Mouse (Mus musculus): ENCODE results near the gene Sh3gl1. TPM values are rescaled to one million over a fixed set of nuclear protein-coding genes. Genes with fewer than 3 reads are reported as not detected.
A peak's percentile ranks its signal among the peaks of the same experiment; 100 is the strongest.
"Not testable (repeated sequence)": the region's sequence is repeated elsewhere in the genome, so short reads cannot be mapped to it uniquely, and the experiment has no call there.

Gene Sh3gl1
- polyA plus RNA-seq (2014; fragmentation: Nextera tagmentation; extraction: Ambion mirVana) = 63.6 and 70.5 TPM in 2 replicates

DNA sequence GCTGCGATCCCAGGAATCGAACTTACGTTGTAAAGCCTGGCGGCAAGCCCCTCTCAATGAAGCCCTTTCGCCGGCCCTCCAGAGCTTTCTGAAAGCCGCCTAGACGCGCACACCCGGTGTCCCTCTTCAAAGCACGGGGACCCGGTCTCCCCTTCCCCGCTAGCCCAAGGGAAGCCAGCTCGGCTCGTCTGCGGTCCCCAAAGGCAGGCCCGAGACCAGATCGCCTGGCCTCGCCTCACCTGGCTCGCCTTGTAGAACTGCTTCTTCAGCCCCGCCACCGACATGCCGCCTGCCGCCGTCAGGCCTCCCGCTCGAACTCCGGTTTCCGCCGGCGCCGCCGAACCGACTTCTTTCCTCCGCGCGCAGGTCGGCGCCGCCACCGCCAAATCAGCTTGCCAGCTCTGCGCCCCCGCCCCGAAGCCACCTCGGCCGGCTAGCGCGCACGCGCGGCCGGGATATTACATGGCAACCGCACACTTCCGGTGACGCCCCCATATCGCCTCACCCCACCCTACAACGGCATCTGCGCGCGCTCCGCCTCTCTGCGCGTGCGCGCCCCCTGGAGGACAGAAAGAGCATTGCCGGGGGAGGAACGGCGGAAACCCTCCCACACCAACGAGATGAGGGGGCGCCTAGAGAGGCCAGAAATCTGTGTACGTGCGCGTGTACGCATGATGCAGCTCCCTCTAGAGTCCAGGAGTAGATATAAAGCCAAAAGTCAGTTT, at the start of gene Sh3gl1:
Gene Sh3gl1, minus strand, starts transcription at position 460 of the 725 bp plus-strand sequence.
- Histone ChIP-seq H3K27me3 (ENCODE audit: control insufficient read depth, insufficient read depth, low read length) (no peaks in the 10 kb centered on the region), H3K4me1 (ENCODE audit: control insufficient read depth in 2 of 2, insufficient read depth in 2 of 2, low read length in 2 of 2) (peaks cover 7 to 20% of the 10 kb centered on the region in 2 experiments), H3K4me2 (ENCODE audit: low read length) (peak within 1 kb of the TSS; percentile 65), H3K27ac (replicated peaks in 1 of 2; ENCODE audit: control insufficient read depth in 1 of 2, insufficient read depth in 1 of 2, low read depth in 2 of 2, low read length in 2 of 2) (peak within 1 kb of the TSS; percentile 72 to 89), H3K4me3 (ENCODE audit: control insufficient read depth in 1 of 2, insufficient read depth in 1 of 2, low read depth in 1 of 2, low read length in 2 of 2) (peak within 1 kb of the TSS; percentile 71 to 93), H3K36me3 (ENCODE audit: control insufficient read depth, insufficient read depth, low read length) (peaks cover 22% of the 10 kb centered on the region), H3K9me3 (ENCODE audit: control insufficient read depth, low read length) (no peaks in the 10 kb centered on the region), H3K9ac (ENCODE audit: low read length) (peak within 1 kb of the TSS; percentile 96)
- WGBS = under 1% methylated on average over 74 of the region's 74 CpGs
- peak; percentile 92 for ATAC-seq (ENCODE audit: insufficient number of reproducible peaks, insufficient read depth, low FRiP score, low read depth)

DNA sequence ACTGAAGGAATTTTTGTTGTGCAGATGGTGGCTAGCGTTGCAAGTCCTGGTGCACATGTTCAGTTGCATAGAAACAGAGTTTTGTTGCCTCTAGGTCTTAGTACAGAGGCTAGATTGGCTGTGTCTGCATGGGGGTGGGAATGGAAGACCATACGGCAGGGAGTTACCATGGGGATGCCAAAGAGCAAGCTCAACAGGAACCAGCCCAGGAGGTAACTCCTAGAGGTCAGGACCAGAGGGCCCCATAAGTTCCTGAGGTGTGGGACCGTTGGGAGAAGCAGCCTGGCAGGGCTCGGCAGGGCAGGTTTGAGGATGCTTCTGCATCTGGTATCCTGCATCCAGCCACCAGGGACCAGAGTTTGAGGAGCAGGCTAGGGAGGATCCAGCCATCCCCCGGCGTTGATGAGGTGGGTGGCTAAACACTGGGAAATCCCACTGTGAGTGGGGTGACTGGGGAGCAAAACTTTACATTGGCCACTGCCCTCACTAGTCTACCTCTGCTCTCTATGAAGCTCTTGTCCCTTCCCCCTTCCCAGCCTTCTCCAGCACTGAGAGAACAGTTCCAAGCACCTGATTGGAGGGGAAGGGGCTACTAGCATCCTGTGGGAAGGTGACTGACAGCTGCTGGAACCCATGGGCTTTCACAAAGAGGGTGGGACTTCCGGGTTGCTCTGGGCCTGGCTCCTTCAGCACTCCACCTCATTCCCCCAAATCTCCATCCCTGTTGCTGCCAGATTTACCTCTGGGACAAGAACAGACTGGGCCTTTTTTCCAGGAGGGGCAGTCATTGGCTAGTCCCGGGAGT, 44.5 kb upstream of the Sh3gl1 start:
- Histone ChIP-seq H3K4me1 (ENCODE audit: control insufficient read depth in 2 of 2, insufficient read depth in 2 of 2, low read length in 2 of 2) (peaks cover 15 to 21% of the 10 kb centered on the region in 2 experiments), H3K9me3 (ENCODE audit: control insufficient read depth, low read length) (no peaks in the 10 kb centered on the region), H3K36me3 (ENCODE audit: control insufficient read depth, insufficient read depth, low read length) (peaks cover 30% of the 10 kb centered on the region), H3K27ac (replicated peaks in 1 of 2; ENCODE audit: control insufficient read depth in 1 of 2, insufficient read depth in 1 of 2, low read depth in 2 of 2, low read length in 2 of 2) (no peak overlapping the region), H3K4me2 (ENCODE audit: low read length) (peak overlapping the region; percentile 96), H3K4me3 (ENCODE audit: control insufficient read depth in 1 of 2, insufficient read depth in 1 of 2, low read depth in 1 of 2, low read length in 2 of 2) (peak overlapping the region; percentile 87 to 97), H3K9ac (ENCODE audit: low read length) (peak overlapping the region; percentile 88), H3K27me3 (ENCODE audit: control insufficient read depth, insufficient read depth, low read length) (no peaks in the 10 kb centered on the region)
- ATAC-seq (ENCODE audit: insufficient number of reproducible peaks, insufficient read depth, low FRiP score, low read depth) = no peak
- 14% methylated on average over 8 of the region's 8 CpGs for whole genome bisulfite sequencing

DNA sequence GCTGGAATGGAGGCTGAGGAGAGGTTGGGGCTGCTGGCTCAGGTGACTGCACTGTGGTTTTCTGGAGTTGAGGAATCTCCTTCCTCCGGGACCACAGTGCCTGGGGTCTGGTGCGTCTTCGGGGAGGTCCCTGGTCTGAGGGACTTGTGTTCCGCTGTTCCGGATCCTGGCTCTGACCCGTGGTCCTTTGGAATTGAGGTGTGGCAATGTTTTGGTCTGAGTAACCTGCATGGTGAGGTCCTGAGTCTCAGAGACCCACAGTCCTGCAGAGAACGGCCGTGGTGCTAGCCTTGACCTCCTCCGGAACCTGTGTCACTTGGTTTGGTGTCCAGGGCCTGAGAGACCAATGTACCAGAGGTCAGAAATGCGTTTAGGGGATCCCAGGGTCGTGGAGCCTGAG, 43.5 kb upstream of the Sh3gl1 start:
- Histone ChIP-seq H3K9me3 (ENCODE audit: control insufficient read depth, low read length) (no peaks in the 10 kb centered on the region), H3K4me2 (ENCODE audit: low read length) (peak overlapping the region; percentile 96)
- no peak for ATAC-seq (ENCODE audit: insufficient number of reproducible peaks, insufficient read depth, low FRiP score, low read depth)

DNA sequence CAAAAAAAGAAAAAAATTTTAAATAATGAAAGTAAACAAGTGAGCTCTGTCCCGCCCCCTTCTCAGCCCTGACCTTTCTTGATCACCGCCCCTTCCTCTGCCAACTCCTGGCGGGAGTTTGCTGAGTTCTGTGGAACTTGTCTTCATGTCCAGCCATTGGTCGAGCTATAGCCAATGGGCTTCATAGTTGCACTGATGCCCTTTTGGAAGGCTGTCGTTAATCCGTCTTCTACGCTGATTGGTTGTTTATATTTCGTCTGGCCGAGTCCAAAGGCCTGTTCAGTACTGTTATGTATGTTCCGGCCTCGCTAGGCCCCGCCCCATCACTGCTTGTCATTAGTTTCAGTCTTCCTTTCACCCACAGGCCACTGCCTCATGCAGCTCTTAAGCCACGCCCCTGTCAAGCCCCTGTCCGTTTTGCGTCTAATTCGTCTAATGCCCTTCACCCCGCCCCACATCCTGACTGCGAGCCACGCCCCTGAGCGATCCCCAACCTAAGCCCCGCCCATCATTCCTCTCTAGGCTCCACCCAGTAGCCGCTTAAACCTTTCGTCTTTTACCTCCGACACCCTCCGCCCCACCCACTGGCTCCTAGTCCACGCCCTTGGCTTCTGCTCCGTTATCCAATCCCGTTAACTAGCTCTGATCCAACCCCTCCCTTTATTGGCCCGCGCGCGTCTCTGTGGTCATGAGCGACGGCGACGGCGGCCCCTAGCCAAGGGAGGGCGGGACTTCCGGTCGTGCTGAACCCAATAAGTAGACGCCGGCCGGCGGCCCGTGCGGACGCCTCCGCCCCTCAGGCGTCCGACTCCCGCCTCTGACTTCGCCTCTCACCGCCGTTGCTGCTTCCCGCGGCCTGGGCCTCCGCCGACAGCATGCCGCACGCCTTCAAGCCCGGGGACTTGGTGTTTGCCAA, 42.7 kb upstream of the Sh3gl1 start, which contains the start of gene Hdgfl2:
Gene Hdgfl2, plus strand, starts transcription at position 755 of the 916 bp plus-strand sequence.
- Histone ChIP-seq H3K9ac (ENCODE audit: low read length) (peak within 1 kb of the TSS; percentile 88), H3K9me3 (ENCODE audit: control insufficient read depth, low read length) (no peaks in the 10 kb centered on the region), H3K36me3 (ENCODE audit: control insufficient read depth, insufficient read depth, low read length) (peaks cover 21% of the 10 kb centered on the region), H3K27me3 (ENCODE audit: control insufficient read depth, insufficient read depth, low read length) (no peaks in the 10 kb centered on the region), H3K4me2 (ENCODE audit: low read length) (peak within 1 kb of the TSS; percentile 96), H3K27ac (replicated peaks in 1 of 2; ENCODE audit: control insufficient read depth in 1 of 2, insufficient read depth in 1 of 2, low read depth in 2 of 2, low read length in 2 of 2) (peak within 1 kb of the TSS; percentile 61 to 71), H3K4me3 (ENCODE audit: control insufficient read depth in 1 of 2, insufficient read depth in 1 of 2, low read depth in 1 of 2, low read length in 2 of 2) (peak within 1 kb of the TSS; percentile 87 to 97), H3K4me1 (ENCODE audit: control insufficient read depth in 2 of 2, insufficient read depth in 2 of 2, low read length in 2 of 2) (peaks cover 20 to 27% of the 10 kb centered on the region in 2 experiments)
- ATAC-seq (ENCODE audit: insufficient number of reproducible peaks, insufficient read depth, low FRiP score, low read depth) = peak; percentile 93
- WGBS = under 1% methylated on average over 61 of the region's 61 CpGs

More for the DNA sequence above, 43.5 kb upstream of the Sh3gl1 start:
- peak overlapping the region in 1 of 2 experiments; percentile 71; a peak in 2 of 4 replicates for H3K27ac ChIP-seq (replicated peaks in 1 of 2; ENCODE audit: control insufficient read depth in 1 of 2, insufficient read depth in 1 of 2, low read depth in 2 of 2, low read length in 2 of 2)
- WGBS = 2% methylated on average over 11 of the region's 11 CpGs
- H3K9ac ChIP-seq (ENCODE audit: low read length) = peak overlapping the region; percentile 88
- no peaks in the 10 kb centered on the region for H3K27me3 ChIP-seq (ENCODE audit: control insufficient read depth, insufficient read depth, low read length)
- peaks cover 23% of the 10 kb centered on the region for H3K36me3 ChIP-seq (ENCODE audit: control insufficient read depth, insufficient read depth, low read length)
- peak overlapping the region; percentile 87 to 97 for H3K4me3 ChIP-seq (ENCODE audit: control insufficient read depth in 1 of 2, insufficient read depth in 1 of 2, low read depth in 1 of 2, low read length in 2 of 2)
- peaks cover 18 to 26% of the 10 kb centered on the region in 2 experiments for H3K4me1 ChIP-seq (ENCODE audit: control insufficient read depth in 2 of 2, insufficient read depth in 2 of 2, low read length in 2 of 2)

DNA sequence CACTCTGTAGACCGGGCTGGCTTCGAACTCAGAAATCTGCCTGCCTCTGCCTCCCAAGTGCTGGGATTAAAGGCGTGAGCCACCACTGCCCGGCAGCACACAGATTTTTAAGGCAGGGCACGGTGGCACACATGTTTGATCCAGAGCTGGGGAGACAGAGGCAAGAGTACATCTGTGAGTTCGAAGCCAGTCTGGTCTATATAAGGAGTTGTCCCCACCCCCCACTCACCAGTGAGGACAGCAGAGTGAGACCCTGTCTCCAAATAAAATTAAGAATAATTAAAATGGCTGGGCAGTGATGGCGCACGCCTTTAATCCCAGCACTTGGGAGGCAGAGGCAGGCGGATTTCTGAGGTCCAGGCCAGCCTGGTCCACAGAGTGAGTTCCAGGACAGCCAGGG, 41.9 kb upstream of the Sh3gl1 start:
- Histone ChIP-seq H3K36me3 (ENCODE audit: control insufficient read depth, insufficient read depth, low read length) (peaks cover 16% of the 10 kb centered on the region), H3K4me2 (ENCODE audit: low read length) (peak overlapping the region; percentile 63), H3K4me1 (ENCODE audit: control insufficient read depth in 2 of 2, insufficient read depth in 2 of 2, low read length in 2 of 2) (peaks cover 23 to 31% of the 10 kb centered on the region in 2 experiments), H3K27ac (replicated peaks in 1 of 2; ENCODE audit: control insufficient read depth in 1 of 2, insufficient read depth in 1 of 2, low read depth in 2 of 2, low read length in 2 of 2) (peak overlapping the region; percentile 55 to 66), H3K4me3 (ENCODE audit: control insufficient read depth in 1 of 2, insufficient read depth in 1 of 2, low read depth in 1 of 2, low read length in 2 of 2) (peak overlapping the region; percentile 14 to 15; a peak in 2 of 4 replicates)
- not testable (repeated sequence) for H3K9me3 ChIP-seq (ENCODE audit: control insufficient read depth, low read length); H3K27me3 ChIP-seq (ENCODE audit: control insufficient read depth, insufficient read depth, low read length); H3K9ac ChIP-seq (ENCODE audit: low read length); ATAC-seq (ENCODE audit: insufficient number of reproducible peaks, insufficient read depth, low FRiP score, low read depth)
- WGBS = 63% methylated on average over 9 of the region's 9 CpGs

DNA sequence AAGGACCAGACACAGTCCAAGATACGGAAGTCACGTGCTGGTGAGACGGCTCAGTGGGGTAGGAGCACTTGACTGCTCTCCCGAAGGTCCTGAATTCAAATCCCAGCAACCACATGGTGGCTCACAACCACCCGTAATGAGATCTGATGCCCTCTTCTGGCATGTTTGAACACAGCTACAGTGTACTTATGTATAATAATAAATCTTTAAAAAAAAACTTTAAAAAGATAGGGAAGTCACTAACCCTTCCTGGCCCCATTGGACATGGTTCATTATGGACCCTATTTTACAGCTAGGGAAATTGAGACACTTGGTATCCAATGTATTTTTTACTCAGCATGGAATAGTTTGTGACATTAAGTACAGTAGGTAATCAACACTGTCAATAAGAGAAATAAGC, 41.1 kb upstream of the Sh3gl1 start:
- H3K4me3 ChIP-seq (ENCODE audit: control insufficient read depth in 1 of 2, insufficient read depth in 1 of 2, low read depth in 1 of 2, low read length in 2 of 2) = no peak overlapping the region
- no peaks in the 10 kb centered on the region for H3K27me3 ChIP-seq (ENCODE audit: control insufficient read depth, insufficient read depth, low read length)
- H3K9me3 ChIP-seq (ENCODE audit: control insufficient read depth, low read length) = no peaks in the 10 kb centered on the region
- H3K4me1 ChIP-seq (ENCODE audit: control insufficient read depth in 2 of 2, insufficient read depth in 2 of 2, low read length in 2 of 2) = peaks cover 23 to 31% of the 10 kb centered on the region in 2 experiments
- no peak for ATAC-seq (ENCODE audit: insufficient number of reproducible peaks, insufficient read depth, low FRiP score, low read depth)
- H3K4me2 ChIP-seq (ENCODE audit: low read length) = no peak overlapping the region
- WGBS = 81% methylated on average over 5 of the region's 5 CpGs
- H3K9ac ChIP-seq (ENCODE audit: low read length) = no peak overlapping the region
- H3K36me3 ChIP-seq (ENCODE audit: control insufficient read depth, insufficient read depth, low read length) = peaks cover 17% of the 10 kb centered on the region
- H3K27ac ChIP-seq (replicated peaks in 1 of 2; ENCODE audit: control insufficient read depth in 1 of 2, insufficient read depth in 1 of 2, low read depth in 2 of 2, low read length in 2 of 2) = no peak overlapping the region

DNA sequence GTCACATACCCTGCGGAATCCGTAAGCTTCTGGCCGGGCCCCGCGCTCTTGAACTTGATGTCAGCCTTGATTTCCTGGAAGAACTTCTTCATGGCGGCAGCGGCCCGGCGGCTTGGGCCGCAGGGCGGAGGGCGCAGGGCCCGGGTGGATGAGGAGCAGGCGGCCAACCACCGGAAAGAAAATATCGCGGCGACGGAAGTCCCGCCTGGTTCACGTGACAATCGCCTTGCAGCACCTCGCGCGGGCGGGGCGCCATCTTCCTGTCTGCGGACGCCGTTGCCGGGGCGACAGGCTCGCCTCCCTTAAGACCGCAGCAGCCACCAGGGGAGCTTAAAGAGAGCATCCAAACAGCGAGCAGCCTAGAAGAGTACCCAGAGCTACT, 38.4 kb upstream of the Sh3gl1 start, which contains the start of gene Ubxn6:
Gene Ubxn6, minus strand, starts transcription at position 202 of the 382 bp plus-strand sequence.
- H3K4me1 ChIP-seq (ENCODE audit: control insufficient read depth in 2 of 2, insufficient read depth in 2 of 2, low read length in 2 of 2) = peaks cover 10 to 11% of the 10 kb centered on the region in 2 experiments

More for the DNA sequence above, 38.4 kb upstream of the Sh3gl1 start, which contains the start of gene Ubxn6:
- Histone ChIP-seq H3K9me3 (ENCODE audit: control insufficient read depth, low read length) (no peaks in the 10 kb centered on the region), H3K27ac (replicated peaks in 1 of 2; ENCODE audit: control insufficient read depth in 1 of 2, insufficient read depth in 1 of 2, low read depth in 2 of 2, low read length in 2 of 2) (peak within 1 kb of the TSS; percentile 94 to 95), H3K4me3 (ENCODE audit: control insufficient read depth in 1 of 2, insufficient read depth in 1 of 2, low read depth in 1 of 2, low read length in 2 of 2) (peak within 1 kb of the TSS; percentile 80 to 88), H3K27me3 (ENCODE audit: control insufficient read depth, insufficient read depth, low read length) (no peaks in the 10 kb centered on the region), H3K9ac (ENCODE audit: low read length) (peak within 1 kb of the TSS; percentile 81), H3K36me3 (ENCODE audit: control insufficient read depth, insufficient read depth, low read length) (peaks cover 34% of the 10 kb centered on the region), H3K4me2 (ENCODE audit: low read length) (peak within 1 kb of the TSS; percentile 73)
- WGBS = under 1% methylated on average over 35 of the region's 35 CpGs
- peak; percentile 20; the same call in 1 of the 2 replicates for ATAC-seq (ENCODE audit: insufficient number of reproducible peaks, insufficient read depth, low FRiP score, low read depth)
